Mouse (Mus musculus): Measurements from ENCODE around the gene Cd164l2. TPM values are rescaled to one million over a fixed set of nuclear protein-coding genes. Genes with fewer than 3 reads are reported as not detected.

Gene Cd164l2
- total RNA-seq, 2 experiments from 2014 or later = not detected

DNA sequence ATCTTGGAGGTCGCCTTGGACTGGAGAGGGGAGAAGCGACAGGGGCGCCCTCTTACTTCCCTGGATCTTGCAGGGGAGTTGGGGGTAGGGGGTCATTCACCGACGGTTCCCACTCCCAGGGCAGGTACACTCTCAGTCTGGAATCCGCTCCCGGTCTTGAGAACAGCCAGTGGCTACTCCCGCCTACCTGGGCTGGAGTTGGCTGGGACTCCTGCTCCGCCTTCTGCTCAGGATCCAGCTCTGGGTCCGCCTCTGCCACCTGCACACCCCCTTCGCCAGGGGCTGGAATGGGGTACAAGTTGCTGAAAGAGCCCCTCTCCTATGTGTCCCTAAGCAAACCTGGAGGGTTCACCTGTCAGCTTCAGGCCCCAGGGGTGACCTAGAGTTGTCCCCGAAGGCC is 45.3 kb downstream of the Cd164l2 start:
- no peak for DNase-seq

DNA sequence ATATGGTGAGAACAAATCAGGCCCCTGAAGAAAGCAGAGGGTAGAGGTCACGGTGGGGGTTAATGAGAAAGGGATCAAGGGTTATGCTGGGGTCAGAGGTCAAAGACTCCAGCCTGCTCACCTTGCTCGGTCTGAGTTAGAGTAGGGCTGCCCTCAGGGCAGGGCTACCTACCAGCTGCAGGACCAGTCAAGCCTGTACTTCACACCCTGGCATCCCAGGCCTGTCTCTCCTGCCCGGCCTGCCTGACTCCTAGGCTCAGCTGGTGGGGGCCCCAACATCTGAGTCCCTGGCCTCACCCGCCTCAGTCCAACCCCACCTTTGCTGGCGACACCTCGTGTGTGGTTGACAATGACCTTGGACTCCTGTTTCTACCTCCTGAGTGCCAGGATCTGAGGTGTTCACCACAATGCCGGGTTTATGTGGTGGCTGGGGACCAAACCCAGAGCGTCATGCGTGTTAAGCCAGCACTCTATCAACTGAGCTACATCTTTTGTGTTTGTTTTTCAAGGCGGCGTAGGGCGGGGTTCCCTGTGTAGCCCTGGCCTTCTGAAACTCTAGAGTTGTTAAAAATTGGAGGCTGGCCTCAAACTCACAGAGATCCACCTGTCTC is 46.0 kb downstream of the Cd164l2 start:
- DNase-seq = no peak

DNA sequence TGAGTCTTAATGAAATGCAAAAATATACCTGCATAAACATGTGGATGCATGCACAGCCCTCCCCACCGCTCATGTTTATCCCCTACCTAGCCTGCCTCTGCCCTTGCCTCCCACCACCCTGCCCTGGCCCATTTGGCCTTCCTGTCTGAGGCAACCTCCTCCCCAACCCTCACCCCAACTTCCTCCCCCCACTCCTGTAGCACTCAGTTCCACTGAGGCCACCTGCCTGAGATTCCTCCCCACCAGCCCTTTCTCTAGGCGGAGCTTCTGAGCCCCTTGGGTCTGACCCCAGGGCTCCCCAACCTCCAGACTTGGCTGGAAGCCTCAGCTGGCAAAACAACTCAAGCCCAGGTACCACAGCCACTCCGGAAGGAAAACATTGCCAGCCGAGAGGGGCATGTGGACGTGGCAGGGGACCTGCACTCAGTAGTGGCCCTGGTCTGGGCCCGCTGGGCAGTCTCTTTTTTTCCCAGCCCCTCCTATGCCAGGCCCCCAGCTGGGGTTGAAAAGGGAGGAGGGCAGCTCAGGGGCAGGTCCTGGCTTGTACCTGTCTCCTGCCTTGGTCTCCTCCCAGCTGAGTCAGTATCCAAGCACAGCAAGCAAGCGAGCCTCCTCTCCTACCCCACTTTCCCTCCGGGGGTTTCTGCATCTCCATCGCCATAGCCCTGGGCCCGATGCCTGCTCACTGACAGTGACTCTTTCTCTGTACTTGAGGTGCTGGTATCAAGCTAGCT is 49.9 kb downstream of the Cd164l2 start:
- no peak for DNase-seq

DNA sequence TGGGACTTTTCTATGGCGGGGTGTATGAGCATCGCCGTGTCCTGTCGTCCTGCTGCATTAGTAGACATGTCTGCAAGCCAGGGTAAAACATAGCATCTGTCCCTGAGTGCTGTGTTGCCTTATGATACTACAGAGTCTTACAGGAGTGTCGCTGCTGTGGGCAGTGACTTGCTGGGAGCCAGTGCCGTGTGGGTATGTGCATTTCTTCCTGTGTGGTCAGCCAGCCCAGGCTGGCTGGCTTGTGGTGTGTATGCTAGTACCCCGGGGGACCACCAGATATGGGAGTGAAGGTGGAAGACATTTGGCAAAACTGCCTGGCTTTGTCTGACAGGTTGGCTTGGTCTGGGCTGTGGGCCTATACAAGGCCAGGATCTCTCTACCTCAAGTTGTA is 50.4 kb downstream of the Cd164l2 start:
- no peak for DNase-seq

DNA sequence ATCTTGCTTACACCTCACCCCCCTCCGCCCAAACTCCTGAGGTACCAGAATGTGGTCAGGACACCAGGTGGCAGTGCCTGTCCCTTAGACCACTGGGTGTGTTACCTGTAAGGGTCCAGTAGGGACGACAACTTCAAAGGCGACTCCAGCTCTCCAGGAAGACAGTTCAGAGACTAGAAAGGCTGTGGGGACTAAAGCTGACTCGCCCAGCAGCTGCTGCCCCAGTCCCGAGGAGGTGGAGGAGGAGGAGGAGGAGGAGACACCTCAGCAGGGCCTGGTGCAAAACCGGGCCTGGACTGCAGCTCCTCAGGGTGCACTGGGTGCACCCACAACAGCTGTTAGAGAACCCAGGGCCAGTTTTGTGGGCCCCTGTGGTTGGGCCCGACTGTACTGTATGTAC is 51.0 kb downstream of the Cd164l2 start, which contains the start of gene Sytl1:
Gene Sytl1, minus strand, starts transcription at position 232 of the 400 bp plus-strand sequence.
- DNase-seq = no peak

DNA sequence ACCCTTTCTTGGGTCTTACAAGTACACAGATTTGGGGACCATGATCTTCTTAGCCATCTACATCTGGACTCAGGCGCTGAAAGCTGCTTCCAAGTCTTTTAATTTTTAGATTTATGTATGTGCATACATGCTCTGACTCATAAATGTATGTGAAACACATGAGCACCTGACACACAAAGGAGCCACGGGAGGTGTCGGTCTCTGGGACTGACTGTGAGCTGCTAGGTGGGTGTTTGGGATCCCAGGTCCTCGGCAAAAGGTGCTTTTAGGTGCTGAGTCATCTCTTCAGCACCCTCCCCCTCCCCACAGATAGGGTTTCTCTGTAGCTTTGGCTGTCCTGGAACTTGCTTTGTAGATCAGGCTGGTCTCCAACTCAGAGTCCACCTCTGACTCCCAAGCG is 51.8 kb downstream of the Cd164l2 start:
- no peak for DNase-seq

DNA sequence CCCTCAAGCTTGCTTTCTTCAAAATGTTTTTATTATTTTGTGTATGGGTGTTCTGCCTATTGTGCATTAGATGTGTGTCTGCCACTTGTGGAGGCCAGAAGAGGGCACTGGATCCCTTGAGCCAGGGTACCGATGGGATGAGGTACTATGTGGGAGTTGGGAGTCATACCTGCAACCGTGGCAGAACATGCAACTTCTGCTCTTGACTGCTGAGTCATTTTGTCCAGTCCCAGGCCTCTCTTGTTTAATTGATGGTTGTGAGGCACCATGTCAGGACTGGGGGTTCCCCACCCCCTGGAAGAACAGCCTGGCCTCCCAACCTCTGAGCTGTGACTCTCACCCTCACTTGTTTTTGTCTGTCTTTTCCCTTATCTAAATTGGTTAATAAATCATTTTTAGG is 52.6 kb downstream of the Cd164l2 start:
- no peak for DNase-seq

DNA sequence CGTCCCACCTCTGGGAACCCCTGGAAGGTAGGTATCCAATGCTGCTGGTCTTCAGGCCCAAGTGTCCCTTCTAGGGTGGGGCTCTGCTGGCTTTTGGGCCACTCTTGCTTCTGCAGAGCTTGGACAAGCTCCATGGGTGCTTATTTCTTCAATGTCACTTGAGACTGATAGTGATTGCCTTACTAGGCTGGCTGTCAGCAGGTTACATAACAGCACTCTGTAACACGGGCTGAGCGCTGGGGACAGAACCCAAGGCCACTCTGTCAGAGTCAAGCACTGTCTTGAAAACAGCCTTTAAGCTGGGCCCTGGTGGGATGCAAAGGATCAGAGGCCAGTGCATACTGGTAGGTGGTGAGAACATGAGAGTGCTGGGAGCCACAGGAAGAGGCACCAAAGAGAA is 53.4 kb downstream of the Cd164l2 start:
- no peak for DNase-seq

DNA sequence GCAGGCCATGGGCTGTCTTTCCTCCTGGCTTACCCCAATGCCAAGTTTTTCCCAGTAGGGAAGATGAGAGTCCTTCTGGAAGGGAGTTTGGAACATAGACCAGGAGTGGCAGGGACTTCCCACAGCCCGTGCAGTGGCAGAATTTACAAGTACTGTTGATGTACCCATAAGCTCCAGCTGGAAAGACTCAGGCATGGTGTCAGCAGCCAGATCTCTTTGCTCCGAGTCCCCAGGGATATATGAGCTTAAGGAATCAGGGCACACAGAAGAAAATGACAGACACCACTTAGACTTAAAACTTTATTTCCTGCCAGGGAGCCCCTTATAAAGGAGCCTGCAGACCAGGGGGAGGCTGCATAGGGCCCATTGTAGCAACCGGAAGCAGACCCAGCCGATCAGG is 53.8 kb downstream of the Cd164l2 start:
- DNase-seq = peak in 1 of 2 experiments; percentile 65

DNA sequence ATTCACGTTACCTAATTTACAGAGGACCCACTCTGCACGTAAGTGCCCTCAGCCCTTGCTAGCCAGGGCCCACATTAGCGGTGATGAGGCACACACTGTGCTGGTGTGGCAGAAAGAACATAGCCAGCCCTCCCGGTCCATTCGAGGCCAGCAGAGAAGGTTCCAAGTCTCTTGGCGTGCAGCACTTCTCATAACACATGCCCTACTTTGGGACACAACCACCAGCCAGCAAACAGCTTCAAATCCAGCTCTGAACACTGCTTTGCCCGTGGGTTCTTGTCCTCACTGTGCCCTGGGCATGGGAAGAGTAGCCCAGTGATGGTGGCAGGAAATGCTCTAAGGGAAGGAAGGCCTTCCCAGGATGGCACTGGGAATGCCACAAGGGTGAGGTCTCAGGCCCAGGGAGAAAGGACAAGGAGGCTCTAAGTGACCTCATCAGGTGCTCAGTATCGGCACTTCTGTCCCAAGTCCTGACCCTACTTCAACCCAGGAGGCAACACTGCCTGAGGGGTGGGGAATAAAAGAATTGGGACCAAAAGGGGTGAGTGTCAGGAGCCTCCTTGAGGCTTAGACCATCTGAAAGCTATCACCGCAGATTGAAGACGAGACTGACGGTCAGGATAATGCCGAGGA is 54.4 kb downstream of the Cd164l2 start:
- DNase-seq = peak in 1 of 2 experiments; percentile 50

DNA sequence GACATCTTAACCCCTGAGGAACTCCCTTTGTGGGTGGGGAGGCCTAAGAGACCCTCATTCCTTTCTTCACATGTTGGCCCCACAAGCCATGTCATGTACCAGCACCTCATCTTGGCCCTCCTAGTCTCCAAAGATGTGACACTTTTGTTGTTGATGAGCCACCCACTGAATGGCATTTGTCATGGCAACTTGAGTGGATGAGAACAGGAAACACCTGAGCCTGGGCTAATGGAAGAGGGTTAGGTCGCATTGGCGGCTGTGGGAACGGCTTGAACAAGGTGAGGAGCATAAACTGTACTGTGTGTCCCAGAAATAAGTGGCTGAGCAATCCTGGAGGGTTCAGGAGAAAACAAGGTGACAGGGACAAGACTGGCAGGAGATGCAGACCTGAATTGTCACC is 57.0 kb downstream of the Cd164l2 start:
- no peak for DNase-seq

DNA sequence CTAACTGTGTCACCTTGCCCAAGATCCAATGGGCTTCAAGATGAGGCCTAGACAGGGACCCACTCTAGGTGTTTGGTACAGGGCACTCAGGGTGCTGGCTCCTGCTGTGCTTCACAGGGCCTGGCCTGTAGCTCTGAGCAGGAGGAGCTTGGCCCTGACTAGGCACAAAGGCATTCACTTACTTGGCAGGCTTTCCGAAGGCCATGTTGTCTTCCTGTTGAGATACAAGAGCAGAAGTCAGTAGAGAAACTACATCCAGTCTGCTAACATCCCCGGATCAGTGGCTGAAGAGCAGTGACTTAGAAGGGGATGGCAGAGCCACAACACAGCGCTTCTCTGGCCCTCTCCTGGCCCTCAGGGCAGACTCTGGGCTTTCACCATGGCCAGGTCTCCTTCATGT is 57.7 kb downstream of the Cd164l2 start:
- DNase-seq = peak; percentile 76 to 87

DNA sequence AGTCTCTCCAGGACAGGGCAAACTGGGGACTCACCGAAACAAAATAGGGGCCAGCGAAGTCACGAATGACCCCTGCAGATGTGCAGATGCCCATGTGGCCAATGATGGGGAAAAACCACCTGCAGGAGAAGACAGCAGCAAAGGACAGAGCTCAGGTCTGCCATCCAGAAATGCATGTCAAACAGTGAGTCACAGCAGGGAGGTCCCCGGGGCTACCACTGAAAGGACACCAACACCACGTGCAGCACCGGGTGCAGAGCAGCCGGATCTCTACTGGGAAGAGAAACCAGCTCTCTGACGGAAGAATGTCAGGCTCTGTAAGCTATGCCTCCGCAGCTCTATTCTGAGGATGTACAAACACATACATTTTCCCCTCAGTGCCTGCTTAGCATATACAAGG is 59.0 kb downstream of the Cd164l2 start:
- no peak for DNase-seq

Small RNA genes lying within 50 kb of the gene (microRNA-seq; reads per million reads assigned to microRNA genes)
- gene Mir7017 = 0 to 0.38 reads per million in 2 experiments

Other genes with a start within 250 kb of the Cd164l2 start
- under 1 TPM; 0.57 to 0.69 TPM for gene Fgr, start 238.0 kb upstream of the Cd164l2 start, total RNA-seq (2021)
- gene Ahdc1, start 200.9 kb upstream of the Cd164l2 start, total RNA-seq (2021) = 10 to 100 TPM; 36.3 to 38.5 TPM
- gene Wasf2, start 81.6 kb upstream of the Cd164l2 start, total RNA-seq (2021) = 10 to 100 TPM; 77.8 to 88.8 TPM
- gene Gpr3, start 405 bp downstream of the Cd164l2 start, total RNA-seq (2021) = not detected
- gene Map3k6, start 28.7 kb downstream of the Cd164l2 start, total RNA-seq (2021) = 10 to 100 TPM; 22.5 to 30.1 TPM
- under 1 TPM; 0.22 to 0.72 TPM for gene Sytl1, start 51.0 kb downstream of the Cd164l2 start, total RNA-seq (2021)
- 10 to 100 TPM; 32.7 to 34.6 TPM for gene Tmem222, start 65.7 kb downstream of the Cd164l2 start, total RNA-seq (2021)
- 10 to 100 TPM; 71.9 to 73.6 TPM for gene Wdtc1, start 141.3 kb downstream of the Cd164l2 start, total RNA-seq (2021)
- gene Slc9a1, start 157.6 kb downstream of the Cd164l2 start, total RNA-seq (2021) = 10 to 100 TPM; 17.6 to 19.6 TPM